ENCODE assay signal across 18 mouse cellular contexts in the genomic region with DNA sequence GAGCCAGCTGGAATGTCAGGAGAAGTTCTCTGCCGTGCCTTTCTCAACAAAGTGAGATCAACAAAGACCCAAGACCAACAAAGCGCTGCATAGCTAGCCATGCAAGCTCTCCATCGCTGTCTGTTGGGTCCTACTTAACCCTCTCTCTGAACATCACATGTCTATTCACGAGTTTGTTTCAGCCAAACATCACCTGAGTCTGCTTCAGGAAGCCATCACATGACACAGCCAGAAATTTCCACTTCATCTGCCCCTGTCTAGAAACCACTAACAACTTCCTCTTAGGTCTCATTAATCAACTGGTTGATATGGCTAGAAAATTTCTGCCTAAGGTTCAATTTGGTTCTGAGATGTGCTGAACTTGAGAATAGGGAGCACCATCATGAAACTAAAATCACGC.
DNase-seq lines count a peak whose midpoint lies in the region; ATAC-seq and TF ChIP-seq lines count a peak whose summit lies in the region.
"Had no signal": no experiment of that assay in that cellular context is flagged by ENCODE, and none has a peak within 500 bp of the region (broad histone marks: within the 10 kb centered on the region; RNA-seq: fewer than 3 reads in every experiment).

No protein-coding gene starts in this region.

- no peak for TF ChIP-seq RAD21 in CH12.LX (IDR thresholded peaks at IDR 0.05; ENCODE audit: low read depth, low read length)

- H3K27me3 ChIP-seq in spleen, adult 2 months (ENCODE audit: control insufficient read depth, insufficient read depth, low read length), result no peaks in the 10 kb centered on the region
- no peaks in the 10 kb centered on the region for H3K27me3 ChIP-seq in CH12.LX (replicated peaks)
- H3K27me3 ChIP-seq in forebrain, embryonic 16.5 days (replicated peaks; ENCODE audit: control insufficient read depth, insufficient read depth, low read length), result no peaks in the 10 kb centered on the region
- H3K27me3 ChIP-seq in kidney, embryonic 14.5 days (ENCODE audit: control insufficient read depth, insufficient read depth, low read length), result no peaks in the 10 kb centered on the region
- H3K27me3 ChIP-seq: embryonic facial prominence, embryonic 12.5 days; forebrain, embryonic 13.5 days; forebrain, embryonic 15.5 days had no signal

- H3K4me3 ChIP-seq in spleen, adult 2 months (ENCODE audit: extremely low read depth, insufficient read depth, insufficient read length), result no peak overlapping the region
- no peak overlapping the region for H3K4me3 ChIP-seq in CH12.LX (replicated peaks in 1 of 3; ENCODE audit: low read depth in 2 of 3, low read length in 2 of 3, poor library complexity in 1 of 3)
- no peak overlapping the region for H3K4me3 ChIP-seq in forebrain, embryonic 16.5 days (replicated peaks; ENCODE audit: low read length)
- H3K4me3 ChIP-seq in kidney, embryonic 14.5 days (ENCODE audit: low read length), result no peak overlapping the region
- H3K4me3 ChIP-seq: embryonic facial prominence, embryonic 10.5 days; embryonic facial prominence, embryonic 12.5 days; forebrain, embryonic 13.5 days; forebrain, embryonic 15.5 days had no signal

- peak in 1 of 2 experiments; percentile 66 for DNase-seq in spleen, adult 2 months (ENCODE audit: low read depth in 1 of 2, low spot score in 2 of 2)
- DNase-seq in spleen, postnatal 14 days (ENCODE audit: low spot score in 2 of 2), result no peak
- peak; percentile 13 for DNase-seq in CH12.LX (ENCODE audit: extremely low read depth)
- DNase-seq: adrenal gland, adult 2 months; adrenal gland, postnatal 10 days; adrenal gland, postnatal 25 days; cerebellum, adult 11 months; cerebellum, adult 18-20 months; cerebellum, adult 8-10 months; cerebellum, postnatal 10 days; cerebellum, postnatal 25 days had no signal

- no peaks in the 10 kb centered on the region for H3K79me2 ChIP-seq in CH12.LX (replicated peaks; ENCODE audit: control insufficient read depth, extremely low read depth, insufficient read depth, poor library complexity, severe bottlenecking)

- WGBS in spleen, adult 2 months, result 69% methylated on average over 5 of the region's 5 CpGs
- 90% methylated on average over 5 of the region's 5 CpGs for WGBS in forebrain, embryonic 16.5 days
- 86% methylated on average over 5 of the region's 5 CpGs for WGBS in kidney, embryonic 14.5 days

- ATAC-seq in forebrain, embryonic 16.5 days, result no peak
- ATAC-seq in kidney, embryonic 14.5 days (ENCODE audit: low FRiP score, low TSS enrichment), result no peak
- ATAC-seq: CD4-positive, CD25-positive, alpha-beta regulatory T cell, adult 4 months; forebrain, embryonic 13.5 days; forebrain, embryonic 15.5 days had no signal

- in situ Hi-C loops in CH12.LX (cut with MboI; ENCODE audit: low pct_ligation_motif_present, low pct_unique_long_range_greater_than_20kb, low sequenced_read_pairs), result no loop called here

- no peak for TF ChIP-seq POLR2A in spleen, adult 2 months (IDR thresholded peaks at IDR 0.05; ENCODE audit: low read depth, low read length)
- TF ChIP-seq POLR2A in CH12.LX (IDR thresholded peaks at IDR 0.05; ENCODE audit: low read depth, low read length), result no peak

- peaks cover 2% of the 10 kb centered on the region for H3K9me3 ChIP-seq in CH12.LX (replicated peaks; ENCODE audit: low read length)
- peaks cover 2% of the 10 kb centered on the region for H3K9me3 ChIP-seq in forebrain, embryonic 16.5 days (ENCODE audit: control insufficient read depth, low read length)
- no peaks in the 10 kb centered on the region for H3K9me3 ChIP-seq in kidney, embryonic 14.5 days (ENCODE audit: control insufficient read depth, low read length)
- H3K9me3 ChIP-seq: embryonic facial prominence, embryonic 12.5 days had no signal

- peaks cover 2% of the 10 kb centered on the region; the same call in 1 of the 2 replicates for H3K4me1 ChIP-seq in spleen, adult 2 months (ENCODE audit: control insufficient read depth, insufficient read depth, insufficient read length)
- H3K4me1 ChIP-seq in CH12.LX (ENCODE audit: control insufficient read depth in 1 of 2, insufficient read depth in 2 of 2), result peaks cover 0 to 6% of the 10 kb centered on the region in 2 experiments; a peak in 2 of 4 replicates
- H3K4me1 ChIP-seq in forebrain, embryonic 16.5 days (replicated peaks; ENCODE audit: control insufficient read depth, insufficient read depth, low read length), result no peaks in the 10 kb centered on the region
- no peaks in the 10 kb centered on the region for H3K4me1 ChIP-seq in kidney, embryonic 14.5 days (ENCODE audit: control insufficient read depth, insufficient read depth, low read length)
- H3K4me1 ChIP-seq: embryonic facial prominence, embryonic 12.5 days; forebrain, embryonic 13.5 days; forebrain, embryonic 15.5 days had no signal

- dilution Hi-C loops in CH12.LX (cut with MboI; ENCODE audit: extremely low pct_ligation_motif_present, extremely low pct_unique_long_range_greater_than_20kb, low sequenced_read_pairs), result no loop called here

- no peak overlapping the region for H3K4me2 ChIP-seq in CH12.LX (ENCODE audit: insufficient read depth, low read depth, poor library complexity, severe bottlenecking)
- no peak overlapping the region for H3K4me2 ChIP-seq in forebrain, embryonic 16.5 days (ENCODE audit: low read length)
- no peak overlapping the region for H3K4me2 ChIP-seq in kidney, embryonic 14.5 days (replicated peaks; ENCODE audit: low read depth, low read length)
- H3K4me2 ChIP-seq: embryonic facial prominence, embryonic 12.5 days; forebrain, embryonic 13.5 days; forebrain, embryonic 15.5 days had no signal

- H3K27ac ChIP-seq in spleen, adult 2 months (ENCODE audit: insufficient read depth, low read length), result 0 out of 2 replicates have a peak overlapping the region, but pooled peaks have one; percentile 18
- H3K27ac ChIP-seq in CH12.LX (ENCODE audit: insufficient read depth, low read depth), result no peak overlapping the region
- H3K27ac ChIP-seq in forebrain, embryonic 16.5 days (ENCODE audit: low read length), result no peak overlapping the region
- no peak overlapping the region for H3K27ac ChIP-seq in kidney, embryonic 14.5 days (ENCODE audit: low read depth, low read length)
- H3K27ac ChIP-seq: embryonic facial prominence, embryonic 10.5 days; embryonic facial prominence, embryonic 12.5 days; forebrain, embryonic 13.5 days; forebrain, embryonic 15.5 days had no signal

- H3K36me3 ChIP-seq in spleen, adult 2 months (ENCODE audit: control insufficient read depth, insufficient read depth, low read length), result no peaks in the 10 kb centered on the region
- no peaks in the 10 kb centered on the region for H3K36me3 ChIP-seq in CH12.LX (replicated peaks in 1 of 2; ENCODE audit: control insufficient read depth in 1 of 2, insufficient read depth in 1 of 2, low read length in 1 of 2)
- H3K36me3 ChIP-seq in forebrain, embryonic 16.5 days (ENCODE audit: control insufficient read depth, insufficient read depth), result no peaks in the 10 kb centered on the region
- H3K36me3 ChIP-seq in kidney, embryonic 14.5 days (ENCODE audit: control insufficient read depth, insufficient read depth, low read length), result no peaks in the 10 kb centered on the region
- H3K36me3 ChIP-seq: embryonic facial prominence, embryonic 10.5 days; embryonic facial prominence, embryonic 12.5 days; forebrain, embryonic 15.5 days had no signal

- no peak for TF ChIP-seq EP300 in CH12.LX (IDR thresholded peaks at IDR 0.05; ENCODE audit: low read length)

- no peak overlapping the region for H3K9ac ChIP-seq in CH12.LX (ENCODE audit: insufficient read depth, low read depth)
- H3K9ac ChIP-seq in forebrain, embryonic 16.5 days (replicated peaks; ENCODE audit: low read depth, low read length), result no peak overlapping the region
- H3K9ac ChIP-seq in kidney, embryonic 14.5 days (ENCODE audit: low read depth, low read length), result no peak overlapping the region
- H3K9ac ChIP-seq: embryonic facial prominence, embryonic 12.5 days; forebrain, embryonic 13.5 days; forebrain, embryonic 15.5 days had no signal

- no peak for TF ChIP-seq CTCF in spleen, adult 2 months (IDR thresholded peaks at IDR 0.05; ENCODE audit: extremely low read depth, insufficient read depth, insufficient read length, insufficient replicate concordance)
- TF ChIP-seq CTCF in CH12.LX (conservative IDR thresholded peaks at IDR 0.05 in 1 of 2, IDR thresholded peaks at IDR 0.05 in 1 of 2; ENCODE audit: low read depth in 2 of 2, low read length in 2 of 2), result no peak

TF ChIP-seq in CH12.LX, 34 proteins besides CTCF, POLR2A, EP300 and RAD21:
- no peak for TF ChIP-seq ZNF384 (IDR thresholded peaks at IDR 0.05; ENCODE audit: low read depth, low read length)
- TF ChIP-seq JUN (IDR thresholded peaks at IDR 0.05; ENCODE audit: insufficient read depth, low read depth, low read length), result no peak
- no peak for TF ChIP-seq HCFC1 (IDR thresholded peaks at IDR 0.05; ENCODE audit: low read depth, low read length)
- no peak for TF ChIP-seq MAZ (IDR thresholded peaks at IDR 0.05; ENCODE audit: low read depth, low read length)
- TF ChIP-seq ZKSCAN1 (IDR thresholded peaks at IDR 0.05; ENCODE audit: borderline replicate concordance, low read depth, low read length), result no peak
- no peak for TF ChIP-seq KAT2A (IDR thresholded peaks at IDR 0.05; ENCODE audit: insufficient replicate concordance, low read length)
- TF ChIP-seq RCOR1 (conservative IDR thresholded peaks at IDR 0.05; ENCODE audit: low read depth, low read length), result no peak
- TF ChIP-seq PAX5 (IDR thresholded peaks at IDR 0.05; ENCODE audit: low read length), result no peak
- TF ChIP-seq MYC (IDR thresholded peaks at IDR 0.05; ENCODE audit: low read depth, low read length), result no peak
- no peak for TF ChIP-seq ZMIZ1 (IDR thresholded peaks at IDR 0.05; ENCODE audit: low read depth, low read length)
